Mouse (Mus musculus) frontal cortex, postnatal 14 days (tissue): ENCODE results near the gene Copz1.
"Not testable (repeated sequence)": the region's sequence is repeated elsewhere in the genome, so short reads cannot be mapped to it uniquely, and the experiment has no call there.

Experiments used
- DNase-seq, 2 experiments: peaks; one replicate each; pipeline ENCODE4 v3.0.0; 2022; ENCODE audit warnings: low spot score in 2 of 2

The Copz1 gene

DNA sequence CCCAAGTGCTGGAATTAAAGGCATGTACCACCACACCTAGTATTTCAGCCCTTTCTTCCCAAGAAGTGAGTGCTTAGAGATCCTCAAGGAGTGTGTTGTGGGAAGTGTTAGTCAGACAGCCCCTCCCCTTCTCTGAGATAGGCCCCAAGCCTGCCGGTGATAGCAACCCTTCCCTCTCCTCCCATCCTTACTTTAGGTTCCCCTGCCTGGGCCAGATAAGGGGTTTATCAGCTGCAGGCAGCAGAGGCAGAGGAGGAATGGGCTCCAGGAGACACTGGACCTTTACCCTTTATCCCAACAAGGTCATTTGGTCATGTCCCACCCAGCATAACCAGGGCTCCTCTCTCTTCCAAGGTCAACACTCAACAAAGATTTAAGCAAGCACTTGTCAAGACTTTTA, 20.9 kb upstream of the Copz1 start:
- DNase-seq, result no peak

DNA sequence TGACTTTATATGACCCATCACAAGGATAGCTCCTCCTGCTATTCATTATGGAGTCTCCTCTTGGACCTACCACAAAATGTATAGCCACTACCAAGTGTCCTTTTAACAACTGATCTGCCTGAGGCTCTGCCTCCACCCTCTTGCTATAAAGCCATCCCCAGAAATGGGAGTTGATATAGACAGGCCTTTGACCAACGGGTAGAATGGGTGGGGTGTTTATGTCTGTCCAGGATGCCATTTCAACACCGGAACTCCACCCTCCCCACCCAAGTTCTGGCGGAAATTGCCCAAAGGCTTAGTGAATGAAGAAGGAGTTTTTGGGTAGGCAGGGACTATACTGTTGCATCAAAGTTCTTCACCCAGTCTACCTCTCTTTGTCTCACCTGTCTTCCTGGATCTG, 19.9 kb upstream of the Copz1 start:
- no peak for DNase-seq

DNA sequence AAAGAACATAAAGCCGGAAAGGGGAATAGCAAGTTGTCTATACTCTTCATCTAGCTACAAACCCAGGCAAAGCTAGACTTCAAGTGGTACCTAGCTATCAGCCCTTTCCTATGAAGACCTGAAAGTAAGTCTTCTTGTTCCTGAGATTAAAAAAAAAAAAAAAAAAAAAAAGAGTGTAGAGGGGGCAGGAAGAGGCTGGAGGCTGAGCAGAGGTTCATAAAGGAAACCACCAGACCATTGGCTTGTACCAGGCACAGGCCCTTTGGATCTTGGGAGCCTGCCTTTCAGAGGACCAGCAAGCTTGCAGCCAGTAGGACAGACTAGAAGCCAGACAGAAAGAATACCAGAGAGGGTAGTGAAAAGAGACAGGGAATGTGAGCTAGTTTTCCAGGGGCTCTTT, 19.2 kb upstream of the Copz1 start:
- no peak for DNase-seq

DNA sequence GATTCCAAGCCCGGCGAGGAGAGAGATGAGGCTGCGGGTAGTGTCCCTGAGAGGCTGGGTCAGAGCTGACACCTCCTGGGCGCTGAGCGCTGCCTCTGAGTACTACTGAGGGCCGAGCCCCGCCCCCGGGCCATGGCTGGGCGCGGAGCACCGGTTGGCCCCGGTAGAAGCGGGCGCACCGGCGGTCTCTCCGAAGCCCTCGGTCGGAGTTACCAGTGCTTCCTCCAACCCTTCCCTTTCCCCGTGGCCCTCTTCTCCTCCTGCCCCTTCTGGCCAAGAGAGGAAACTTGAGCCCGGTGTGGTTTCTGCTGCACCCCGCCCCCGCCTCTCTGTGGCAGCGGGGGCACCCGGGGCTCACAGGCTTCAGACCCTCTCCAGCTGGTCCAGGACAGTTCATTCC, 17.3 kb upstream of the Copz1 start:
- no peak for DNase-seq

DNA sequence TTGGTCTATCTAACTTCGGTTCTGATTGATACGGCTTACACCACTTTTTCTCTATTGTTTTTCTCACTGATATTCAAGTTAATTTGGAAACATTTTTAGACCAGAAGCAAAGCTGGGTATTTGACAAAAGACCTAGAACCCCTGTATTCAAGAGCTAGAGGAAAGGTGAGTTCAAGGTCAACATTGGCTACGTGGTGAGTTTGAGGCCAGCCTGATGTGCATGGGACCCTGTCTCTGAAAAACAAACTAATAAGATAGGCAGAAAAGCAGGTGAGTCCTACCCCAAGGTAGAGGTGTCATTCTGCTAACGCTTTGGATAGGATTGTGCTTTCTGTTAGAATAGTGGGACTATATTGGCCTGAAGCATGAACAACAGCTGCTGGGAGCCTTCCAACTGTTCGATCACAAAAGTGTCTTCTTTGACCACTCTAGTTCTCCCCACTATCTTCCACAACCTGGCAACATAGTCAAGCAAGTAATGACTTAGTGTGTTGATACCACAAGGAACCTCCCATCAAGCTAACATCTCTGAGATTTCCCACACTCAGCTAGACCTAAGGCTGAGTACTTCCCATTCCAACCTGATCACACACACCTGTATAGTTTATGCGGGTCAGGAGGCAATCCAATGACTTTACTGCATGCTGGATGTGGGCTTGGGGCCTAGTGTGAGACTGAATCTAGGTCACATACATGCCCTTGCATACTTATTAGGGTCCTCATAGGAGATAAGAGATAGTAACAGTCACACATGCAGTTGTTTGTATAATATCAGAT, 16.1 kb upstream of the Copz1 start:
- no peak for DNase-seq

DNA sequence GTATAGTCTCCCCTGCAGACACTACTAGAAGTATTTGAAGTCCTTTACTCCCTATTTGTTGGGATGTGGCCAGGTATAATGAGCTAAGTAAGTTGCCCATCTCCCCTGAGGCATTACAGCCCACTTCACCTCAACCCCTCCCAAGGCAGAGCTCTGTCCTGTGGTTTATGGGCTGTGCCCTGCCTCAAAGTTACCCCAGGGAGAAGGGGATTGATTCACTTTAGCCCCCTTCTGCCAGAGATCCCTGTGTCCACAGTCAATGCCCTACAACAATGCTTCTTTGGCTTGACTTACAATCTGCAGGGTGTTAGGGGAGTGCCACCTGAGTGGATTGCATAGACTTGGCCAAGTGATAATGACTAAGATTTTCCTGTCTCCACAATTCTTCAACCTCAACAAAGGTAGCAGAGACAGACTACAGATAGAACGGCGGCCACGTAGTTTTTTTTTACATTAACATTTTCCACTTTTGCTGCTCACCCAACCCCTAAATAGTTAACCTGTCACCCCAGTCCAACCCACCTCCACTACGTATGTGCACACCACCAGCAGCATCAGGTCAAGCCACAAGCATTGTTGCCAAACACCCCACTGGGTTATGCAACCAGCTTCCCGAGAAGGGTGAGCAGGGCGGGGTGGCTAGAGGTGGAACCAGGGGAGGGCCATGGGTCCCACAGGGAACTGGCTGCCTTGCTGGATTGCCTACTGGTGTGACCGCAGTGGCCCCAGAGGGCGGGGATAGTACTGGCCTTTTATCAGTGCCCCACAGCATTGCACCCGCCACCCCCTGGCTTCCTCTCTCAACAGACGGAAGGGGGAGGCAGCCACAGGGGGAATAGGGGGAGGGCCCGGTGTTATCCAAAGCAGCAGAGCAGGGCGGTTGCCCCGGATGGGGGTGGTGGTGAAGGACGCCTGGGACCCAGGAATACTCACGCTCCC, 14.5 kb upstream of the Copz1 start, which contains the start of gene Nfe2:
Gene Nfe2 (minus strand): TSS at position 614 of the 939 bp plus-strand sequence.
- DNase-seq, result no peak

DNA sequence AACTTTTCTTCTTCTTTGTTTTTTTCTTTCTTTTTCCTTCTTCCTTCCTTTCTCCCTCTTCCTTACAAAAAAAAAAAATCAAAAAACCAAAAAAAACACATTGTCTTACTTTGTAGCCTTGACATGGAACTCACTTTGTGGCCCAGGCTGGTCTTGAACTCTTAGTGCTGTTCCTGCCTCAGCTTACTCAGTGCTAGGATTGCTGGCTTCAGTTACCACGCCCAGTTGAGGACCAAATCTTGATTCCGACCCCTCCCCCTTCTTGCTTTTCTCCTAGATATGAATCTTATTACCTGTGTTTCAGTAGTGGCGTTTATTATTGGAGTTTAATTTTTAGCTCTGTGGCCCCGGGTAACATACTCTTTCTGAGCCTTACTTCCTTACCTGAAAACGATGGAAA, 13.4 kb upstream of the Copz1 start:
- no peak for DNase-seq

- DNase-seq, result no peak
These were observed 12.5 kb upstream of the Copz1 start for GRCm38 (mm10) chr15:103259989-103260388.

GRCm38 (mm10) chr15:103264794-103265193, 7.7 kb upstream of the Copz1 start:
- DNase-seq, result no peak

DNA sequence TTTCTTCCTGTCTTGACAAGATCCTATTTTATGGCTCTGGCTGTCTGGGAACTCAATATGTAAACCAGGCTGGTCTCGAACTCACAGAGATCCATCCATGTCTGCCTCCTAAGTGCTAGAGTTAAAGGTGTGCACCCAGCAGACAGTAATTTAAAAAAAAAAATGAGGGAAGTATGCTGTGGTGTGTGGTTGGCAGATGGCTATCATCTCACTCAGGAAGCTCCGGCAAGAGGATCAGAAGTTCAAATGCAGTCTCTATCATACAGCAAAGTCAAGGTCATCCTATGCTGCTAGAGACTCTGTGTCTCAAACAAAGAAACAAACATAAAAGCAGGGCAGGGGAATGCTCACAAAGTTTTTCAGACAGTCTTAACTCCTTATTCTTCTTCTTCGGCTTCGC, 3.6 kb upstream of the Copz1 start:
- DNase-seq, result no peak

DNA sequence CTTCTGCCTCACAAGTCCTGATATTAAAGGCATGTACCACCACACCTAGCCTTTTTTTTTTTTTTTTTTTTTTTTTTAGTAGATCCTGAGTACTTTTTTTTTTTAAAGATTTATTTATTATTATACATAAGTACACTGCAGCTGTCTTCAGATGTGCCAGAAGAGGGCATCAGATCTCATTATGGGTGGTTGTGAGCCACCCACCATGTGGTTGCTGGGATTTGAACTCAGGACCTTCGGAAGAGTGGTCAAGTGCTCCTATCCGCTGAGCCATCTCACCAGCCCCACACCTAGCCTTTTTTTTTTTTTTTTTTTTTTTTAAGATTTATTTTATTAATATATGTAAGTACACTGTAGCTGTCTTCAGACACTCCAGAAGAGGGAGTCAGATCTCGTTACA, 3.4 kb downstream of the Copz1 start:
- DNase-seq, result not testable (repeated sequence)

GRCm38 (mm10) chr15:103277949-103278348, 5.4 kb downstream of the Copz1 start:
- DNase-seq, result no peak

DNA sequence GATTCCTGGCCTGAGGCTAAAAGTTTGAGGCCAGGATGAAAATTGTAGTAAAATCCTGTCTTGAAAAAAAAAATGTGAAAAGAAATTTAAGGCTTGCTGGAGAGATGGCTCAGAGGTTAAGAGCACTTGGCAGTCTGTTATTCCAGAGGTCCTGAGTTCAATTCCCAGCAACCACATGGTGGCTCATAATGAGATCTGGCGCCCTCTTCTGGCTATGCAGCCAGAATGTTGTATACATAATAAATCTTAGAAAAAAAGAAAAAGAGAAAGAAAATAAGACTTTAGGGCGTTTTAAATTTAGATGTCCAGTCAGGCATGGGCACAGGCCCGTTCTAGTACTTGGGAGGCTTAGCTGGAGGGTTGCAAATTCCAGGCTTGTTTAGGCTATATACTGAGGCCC, 7.2 kb downstream of the Copz1 start:
- DNase-seq, result no peak

DNA sequence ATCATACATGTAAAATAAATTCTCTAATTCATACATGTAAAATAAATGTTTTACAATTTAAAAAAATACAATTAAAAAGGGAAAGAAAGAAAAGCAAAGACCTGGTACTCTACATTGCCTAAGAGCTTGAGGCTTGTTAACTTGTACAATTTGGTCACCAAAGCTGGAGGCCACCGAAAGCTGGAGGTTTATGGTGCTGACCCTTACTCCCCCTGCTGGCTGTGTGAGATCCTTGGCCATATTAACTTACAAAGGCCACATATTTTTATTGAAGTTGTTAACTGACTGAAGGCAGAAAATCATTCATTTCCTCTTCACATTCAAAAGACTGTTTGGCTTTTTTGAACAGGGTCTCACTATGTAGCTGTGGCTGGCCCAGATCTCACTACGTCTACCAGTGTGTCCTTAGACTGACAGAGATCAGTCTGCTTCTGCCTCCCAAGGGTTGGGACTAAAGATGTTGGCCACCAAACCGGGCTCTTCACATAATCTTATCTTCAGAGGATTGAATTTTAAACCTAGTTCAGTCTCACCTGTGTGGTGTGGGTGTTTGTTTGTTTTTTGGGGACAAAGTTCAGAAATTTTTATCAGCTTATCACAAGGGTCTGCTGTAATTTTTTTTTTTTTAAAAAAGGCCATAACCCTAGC, 8.4 kb downstream of the Copz1 start:
- DNase-seq, result no peak

- DNase-seq, result no peak
These were observed 9.1 kb downstream of the Copz1 start for GRCm38 (mm10) chr15:103281465-103282205.

DNA sequence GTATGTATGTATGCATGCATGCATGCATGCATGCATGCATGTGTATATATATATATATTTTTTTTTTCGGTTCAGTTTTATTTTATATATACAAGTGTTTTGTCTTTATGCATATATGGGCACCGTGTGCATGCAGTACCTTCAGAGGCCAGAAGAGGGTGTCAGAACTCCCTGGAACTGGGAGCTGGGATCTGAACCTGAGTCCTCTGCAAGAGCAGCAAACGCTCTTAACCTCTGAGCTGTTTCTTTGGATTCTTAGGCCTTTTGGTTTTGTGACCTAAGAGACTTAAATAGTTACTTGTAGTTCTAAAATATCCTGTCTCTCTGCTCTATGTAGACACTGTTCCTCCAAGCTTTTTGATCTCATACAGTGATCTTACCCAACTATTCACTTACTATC, 11.6 kb downstream of the Copz1 start:
- DNase-seq, result peak in 1 of 2 experiments; percentile 35

DNA sequence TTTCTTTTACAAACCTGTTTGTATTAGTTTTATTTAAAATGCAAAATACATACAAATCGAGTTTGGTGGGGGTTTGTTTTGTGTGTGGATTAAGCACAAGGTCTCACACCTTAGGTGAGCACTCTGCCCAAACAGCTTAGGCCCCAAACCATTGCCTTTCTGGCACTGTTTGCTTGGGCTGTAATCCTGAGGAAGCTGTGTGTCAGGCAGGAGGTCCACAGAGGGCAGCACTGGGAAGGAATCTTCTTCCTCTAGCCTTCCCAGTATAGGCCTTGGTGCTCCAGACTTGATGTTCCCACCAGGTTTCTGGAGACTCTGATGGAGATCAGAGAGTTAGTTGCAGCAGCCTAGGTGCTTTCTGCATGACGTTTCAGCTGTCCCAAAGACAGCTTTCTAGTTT, 12.1 kb downstream of the Copz1 start:
- DNase-seq, result no peak

- DNase-seq, result no peak
These were observed 13.4 kb downstream of the Copz1 start for GRCm38 (mm10) chr15:103285778-103286417.

GRCm38 (mm10) chr15:103289600-103289999, 17.1 kb downstream of the Copz1 start:
- DNase-seq, result no peak

- no peak for DNase-seq
These were observed 17.9 kb downstream of the Copz1 start for GRCm38 (mm10) chr15:103290417-103290816.

DNA sequence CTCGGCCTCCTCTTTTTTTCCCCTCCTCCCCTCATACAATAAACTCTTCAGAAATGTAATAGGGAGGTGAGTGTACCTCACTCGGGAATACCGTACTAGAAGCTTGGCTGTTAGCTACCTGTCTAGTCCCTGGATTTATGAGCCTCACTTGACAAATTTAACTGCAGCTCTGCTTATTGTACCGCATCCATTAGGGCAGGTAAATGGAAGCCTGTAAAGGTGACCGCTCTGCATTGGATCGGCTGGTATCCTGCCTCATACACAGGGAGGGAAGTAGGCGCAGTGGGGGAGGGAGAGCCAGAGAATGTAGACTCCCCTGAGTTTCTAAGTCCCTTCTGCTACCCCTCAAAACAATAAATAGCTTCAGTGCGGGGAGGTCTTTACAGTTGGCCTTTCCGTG, 18.3 kb downstream of the Copz1 start:
- no peak for DNase-seq
